Mouse (Mus musculus) kidney, adult 2 months (tissue): ENCODE results near the gene Tmem221. TPM values are rescaled to one million over a fixed set of nuclear protein-coding genes. Genes with fewer than 3 reads are reported as not detected.
A peak's percentile ranks its signal among the peaks of the same experiment; 100 is the strongest.

ENCODE experiments used
- DNase-seq: peaks from one replicate; pipeline ENCODE4 v3.0.0; 2021
- H3K27ac ChIP-seq: fragments of 200-500 bp; 2 replicates; pipeline ENCODE4 v1.5.1; 2012; ENCODE audit warnings: low read depth, low read length, control low read depth, inconsistent platforms; ENCODE audit not compliant: insufficient read depth
- H3K27me3 ChIP-seq: fragments of 200-500 bp; replicated peaks from 2 replicates; pipeline ENCODE4 v1.6.1; 2012; ENCODE audit warnings: mild to moderate bottlenecking, moderate library complexity, low read length, inconsistent platforms; ENCODE audit not compliant: control insufficient read depth, insufficient read depth
- H3K36me3 ChIP-seq: fragments of 200-500 bp; 2 replicates; pipeline ENCODE4 v1.6.1; 2012; ENCODE audit warnings: mild to moderate bottlenecking, moderate library complexity, low read length, inconsistent platforms; ENCODE audit not compliant: control insufficient read depth, insufficient read depth
- H3K4me1 ChIP-seq: fragments of 200-500 bp; 2 replicates; pipeline ENCODE4 v1.6.1; 2011; ENCODE audit warnings: low read length; ENCODE audit not compliant: control insufficient read depth, insufficient read depth
- H3K4me3 ChIP-seq: fragments of 200-500 bp; 2 replicates; pipeline ENCODE4 v1.5.1; 2011; ENCODE audit warnings: mild to moderate bottlenecking, low read depth, low read length, control low read depth; ENCODE audit not compliant: insufficient read depth
- CTCF ChIP-seq: fragments of 200-500 bp; conservative IDR thresholded peaks from 2 replicates; pipeline ENCODE4 v1.5.1; 2011; ENCODE audit warnings: low read depth, mild to moderate bottlenecking, control low read depth, low read length, moderate library complexity, mixed read lengths; ENCODE audit not compliant: insufficient read depth, insufficient read length
- POLR2A ChIP-seq: fragments of 200-500 bp; IDR thresholded peaks from one replicate; pipeline ENCODE4 v1.6.1; 2011; ENCODE audit warnings: low read depth, low read length, control low read depth
- WGBS: fragments of 180-500 bp; shearing (Covaris S2); methylation state at CpG from one replicate; pipeline ENCODE4 v1.1.7; 2018; 5-methylcytosine and 5-hydroxymethylcytosine counted together
- polyA plus RNA-seq: library from polyadenylated mRNA; depleted of rRNA; stranded (reverse); fragments of >200 nt; gene quantifications from 2 replicates; pipeline ENCODE4 v1.2.3, GENCODE M21; 2012

Gene Tmem221
- polyA plus RNA-seq, 1 experiment = 7.8 TPM

- H3K27ac ChIP-seq = no peak overlapping the region
- TF ChIP-seq POLR2A (no peak), CTCF (no peak)
- H3K27me3 ChIP-seq = no peaks in the 10 kb centered on the region
- no peaks in the 10 kb centered on the region for H3K4me1 ChIP-seq
- DNase-seq = no peak
- no peak overlapping the region for H3K4me3 ChIP-seq
- WGBS = 70% methylated on average over 7 of the region's 7 CpGs
- no peaks in the 10 kb centered on the region; the same call in none of the 2 replicates for H3K36me3 ChIP-seq
Observed at GRCm38 (mm10) chr8:71550754-71551153, 7.9 kb downstream of the Tmem221 start.

DNA sequence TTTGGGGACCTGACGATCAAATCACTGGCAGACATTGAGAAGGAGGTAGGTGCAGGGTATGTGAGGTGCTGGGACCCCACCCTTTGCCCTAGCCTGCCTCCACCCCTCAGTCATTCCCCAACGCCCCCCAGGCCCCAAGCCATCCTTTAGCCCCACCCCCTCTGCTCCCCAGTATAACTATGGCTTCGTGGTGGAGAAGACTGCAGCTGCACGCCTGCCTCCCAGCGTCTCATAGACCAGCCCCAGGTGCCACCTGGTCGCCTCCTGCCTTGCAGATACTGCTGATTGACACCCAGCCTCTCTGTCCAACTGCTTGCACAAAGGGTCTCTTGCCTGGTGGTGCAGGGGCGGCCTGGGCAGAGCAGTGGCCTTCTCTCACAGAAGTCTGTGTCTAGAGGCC lies 11.1 kb downstream of the Tmem221 start:
- H3K27ac ChIP-seq = no peak overlapping the region
- no peak for DNase-seq
- 90% methylated on average over 7 of the region's 7 CpGs for WGBS
- H3K27me3 ChIP-seq = no peaks in the 10 kb centered on the region
- H3K36me3 ChIP-seq = peaks cover 1% of the 10 kb centered on the region
- H3K4me3 ChIP-seq = no peak overlapping the region
- TF ChIP-seq CTCF (no peak), POLR2A (no peak)
- peaks cover 8% of the 10 kb centered on the region; the same call in 1 of the 2 replicates for H3K4me1 ChIP-seq

- 93% methylated on average over 11 of the region's 11 CpGs for WGBS
- TF ChIP-seq CTCF (no peak), POLR2A (no peak)
- H3K27ac ChIP-seq = no peak overlapping the region
- no peak overlapping the region for H3K4me3 ChIP-seq
- no peak for DNase-seq
- peaks cover 1% of the 10 kb centered on the region for H3K36me3 ChIP-seq
- H3K4me1 ChIP-seq = peaks cover 8% of the 10 kb centered on the region; the same call in 1 of the 2 replicates
- no peaks in the 10 kb centered on the region for H3K27me3 ChIP-seq
Observed at GRCm38 (mm10) chr8:71545053-71545452, 13.6 kb downstream of the Tmem221 start.

DNA sequence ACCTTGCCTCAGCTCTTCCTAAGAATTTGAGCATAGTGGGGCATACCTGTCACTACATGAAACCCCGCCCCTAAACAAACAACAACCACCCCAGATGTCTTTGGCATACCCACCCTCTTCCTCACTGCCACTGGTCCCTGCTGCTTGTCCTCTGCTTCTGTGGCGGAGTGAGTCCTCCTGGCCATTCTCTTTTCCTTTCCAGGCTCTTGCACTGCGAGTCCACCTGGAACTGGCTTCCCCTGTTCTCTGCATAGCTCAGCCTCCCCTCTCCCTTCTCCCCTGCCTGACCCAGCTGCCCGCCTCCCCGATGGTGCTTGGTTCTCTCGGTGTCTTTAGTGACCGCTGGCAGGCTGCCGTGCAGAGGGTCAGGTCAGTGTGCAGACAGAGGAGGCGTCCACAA lies 14.9 kb downstream of the Tmem221 start:
- TF ChIP-seq CTCF (no peak), POLR2A (no peak)
- DNase-seq = no peak
- Histone ChIP-seq H3K36me3 (peaks cover 1% of the 10 kb centered on the region), H3K27me3 (no peaks in the 10 kb centered on the region), H3K4me3 (peak overlapping the region; percentile 72), H3K4me1 (peaks cover 8% of the 10 kb centered on the region; the same call in 1 of the 2 replicates), H3K27ac (no peak overlapping the region)
- 70% methylated on average over 9 of the region's 9 CpGs for WGBS

GRCm38 (mm10) chr8:71542632-71543343 lies 15.9 kb downstream of the Tmem221 start, which contains the start of gene Mvb12a:
Gene Mvb12a, plus strand, starts transcription at chr8:71542922.
- H3K27me3 ChIP-seq = no peaks in the 10 kb centered on the region
- peak within 1 kb of the TSS; percentile 85 for H3K27ac ChIP-seq
- 1% methylated on average over 54 of the region's 55 CpGs for WGBS
- peak; percentile 100 for DNase-seq
- TF ChIP-seq CTCF (no peak), POLR2A (peak; percentile 28)
- H3K36me3 ChIP-seq = peaks cover 1% of the 10 kb centered on the region; the same call in 1 of the 2 replicates
- H3K4me1 ChIP-seq = peaks cover 12% of the 10 kb centered on the region; the same call in 1 of the 2 replicates
- peak within 1 kb of the TSS; percentile 72 for H3K4me3 ChIP-seq

DNA sequence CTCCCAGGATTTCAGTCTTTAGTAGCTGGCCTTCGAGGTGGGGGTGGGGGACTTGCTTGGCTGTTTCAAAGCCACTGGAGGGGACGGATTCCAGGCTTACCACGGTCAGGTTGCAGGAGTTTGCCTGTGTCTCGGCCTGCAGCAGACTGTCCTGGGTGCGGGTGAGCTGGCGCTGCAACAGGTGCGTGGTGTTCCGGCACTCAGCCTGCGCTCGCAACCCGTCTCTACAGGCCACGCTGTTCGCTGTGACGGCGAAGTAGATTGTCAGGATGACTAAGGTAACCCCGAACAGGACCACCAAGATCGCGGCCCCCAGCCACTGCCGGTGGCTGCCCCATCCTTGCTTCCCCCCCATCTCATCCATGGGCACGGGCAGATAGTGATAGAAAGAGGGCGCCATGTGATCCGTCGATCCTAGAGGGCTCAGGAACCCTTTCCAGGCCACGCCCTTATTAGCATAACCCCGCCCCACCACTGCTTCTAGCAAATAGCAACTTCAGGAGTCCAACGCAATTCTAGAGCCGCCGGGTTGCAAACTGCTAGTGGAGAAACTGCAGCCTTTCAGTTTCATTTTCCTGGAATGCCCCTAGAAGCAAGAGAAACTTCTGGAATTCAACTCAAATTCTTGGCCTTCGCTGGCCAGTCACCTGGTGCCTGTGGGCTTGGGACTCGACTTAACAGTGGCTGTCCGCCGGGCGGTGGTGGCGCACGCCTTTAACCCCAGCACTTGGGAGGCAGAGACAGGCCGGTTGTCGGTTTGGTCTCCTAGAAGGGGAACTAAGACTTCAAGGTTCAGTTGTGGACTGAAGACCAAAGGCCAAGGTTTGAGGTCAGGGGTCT lies 21.4 kb downstream of the Tmem221 start, which contains the start of gene Bst2:
Gene Bst2 (minus strand): TSS at position 429 of the 840 bp plus-strand sequence.
- Histone ChIP-seq H3K4me3 (peak within 1 kb of the TSS; percentile 65), H3K27ac (peak within 1 kb of the TSS; percentile 74), H3K36me3 (no peaks in the 10 kb centered on the region), H3K4me1 (0 out of 2 replicates have a peak, but pooled peaks cover 4% of the 10 kb centered on the region), H3K27me3 (no peaks in the 10 kb centered on the region)
- DNase-seq = peak; percentile 96
- WGBS = 4% methylated on average over 37 of the region's 37 CpGs
- no peak for TF ChIP-seq POLR2A
- no peak for TF ChIP-seq CTCF

DNA sequence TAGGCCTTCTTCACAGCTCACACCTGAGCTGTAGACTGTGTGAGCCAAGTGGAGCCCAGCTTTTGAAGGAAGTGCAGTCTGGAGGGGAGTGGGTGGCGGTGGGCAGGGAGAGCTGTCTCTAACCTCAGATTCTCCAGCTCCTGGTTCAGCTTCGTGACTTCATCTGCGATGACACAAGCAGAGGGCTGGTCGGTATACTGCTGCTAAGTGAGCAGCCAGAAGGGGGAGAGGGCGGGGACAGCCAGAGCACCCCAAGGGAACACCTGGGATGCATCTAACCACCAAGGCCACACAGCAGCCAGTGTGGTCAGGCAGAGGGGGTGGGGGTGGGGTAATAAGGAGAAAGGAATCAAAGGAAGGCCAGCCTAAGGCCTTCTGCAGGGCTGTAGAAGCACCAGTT lies 23.0 kb downstream of the Tmem221 start:
- Histone ChIP-seq H3K27ac (no peak overlapping the region), H3K36me3 (no peaks in the 10 kb centered on the region), H3K4me3 (peak overlapping the region; percentile 40; the same call in 1 of the 2 replicates), H3K27me3 (no peaks in the 10 kb centered on the region), H3K4me1 (0 out of 2 replicates have a peak, but pooled peaks cover 4% of the 10 kb centered on the region)
- no peak for TF ChIP-seq CTCF
- no peak for TF ChIP-seq POLR2A
- DNase-seq = no peak
- 87% methylated on average over 5 of the region's 5 CpGs for WGBS
